Mouse (Mus musculus) heart, adult 2 months (tissue): ENCODE measurements around the gene Clcn3.

Experiments used
- CTCF ChIP-seq: fragments of 200-600 bp; IDR thresholded peaks from 2 replicates; pipeline ENCODE4 v1.8.1; 2022; ENCODE audit warnings: antibody characterized with exemption, mild to moderate bottlenecking, moderate library complexity
- EP300 ChIP-seq: fragments of 200-500 bp; IDR thresholded peaks from 2 replicates; pipeline ENCODE4 v1.6.1; 2011; ENCODE audit warnings: low read depth, low read length, control low read depth; ENCODE audit not compliant: insufficient read depth
- POLR2A ChIP-seq: fragments of 200-500 bp; IDR thresholded peaks from 2 replicates; pipeline ENCODE4 v1.6.1; 2011; ENCODE audit warnings: mild to moderate bottlenecking, low read depth, low read length, control low read depth; ENCODE audit not compliant: insufficient read depth

GRCm38 (mm10) chr8:60890520-60890874 lies 92.6 kb downstream of the Clcn3 start:
- no peak for TF ChIP-seq POLR2A
- TF ChIP-seq CTCF, result no peak
- TF ChIP-seq EP300, result no peak
